Mouse (Mus musculus) small intestine, adult 2 months (tissue): Measurements from ENCODE around the gene Spata1. TPM values are rescaled to one million over a fixed set of nuclear protein-coding genes. Genes with fewer than 3 reads are reported as not detected.

Experiments
- H3K27ac ChIP-seq: fragments of 200-500 bp; 2 replicates; pipeline ENCODE4 v1.5.1; 2012; ENCODE audit warnings: low read depth, low read length, control low read depth, inconsistent platforms; ENCODE audit not compliant: insufficient read depth
- H3K27me3 ChIP-seq: fragments of 200-500 bp; 2 replicates; pipeline ENCODE4 v1.6.1; 2012; ENCODE audit warnings: mild to moderate bottlenecking, moderate library complexity, low read length, inconsistent platforms; ENCODE audit not compliant: control insufficient read depth, insufficient read depth
- H3K36me3 ChIP-seq: fragments of 200-500 bp; 2 replicates; pipeline ENCODE4 v1.6.1; 2012; ENCODE audit warnings: mild to moderate bottlenecking, low read length, control low read depth, inconsistent platforms; ENCODE audit not compliant: control insufficient read depth, insufficient read depth
- H3K4me1 ChIP-seq: fragments of 200-500 bp; 2 replicates; pipeline ENCODE4 v1.6.1; 2012; ENCODE audit warnings: low read length, inconsistent platforms, mixed read lengths; ENCODE audit not compliant: control insufficient read depth, insufficient read depth, insufficient read length
- H3K4me3 ChIP-seq: fragments of 200-500 bp; 2 replicates; pipeline ENCODE4 v1.5.1; 2012; ENCODE audit warnings: low read depth, mild to moderate bottlenecking, control low read depth, inconsistent platforms, low read length, moderate library complexity
- CTCF ChIP-seq: fragments of 200-500 bp; IDR thresholded peaks from 2 replicates; pipeline ENCODE4 v1.5.1; 2012; ENCODE audit warnings: low read depth, mild to moderate bottlenecking, control low read depth, inconsistent platforms, low read length, moderate library complexity, mixed read lengths; ENCODE audit not compliant: insufficient replicate concordance, insufficient read length; ENCODE audit errors: extremely low read depth
- POLR2A ChIP-seq: fragments of 200-500 bp; IDR thresholded peaks from 2 replicates; pipeline ENCODE4 v1.6.1; 2012; ENCODE audit warnings: low read depth, mild to moderate bottlenecking, control low read depth, inconsistent platforms, low read length, moderate library complexity
- whole genome bisulfite sequencing: fragments of 180-500 bp; shearing (Covaris S2); methylation state at CpG from one replicate; pipeline ENCODE4 v1.1.7; 2018; 5-methylcytosine and 5-hydroxymethylcytosine counted together
- polyA plus RNA-seq: library from polyadenylated mRNA; depleted of rRNA; stranded (reverse); fragments of >200 nt; gene quantifications from 2 replicates; pipeline ENCODE4 v1.2.3, GENCODE M21; 2012; rRNA removed

Gene Spata1
- 0.11 and 0.19 TPM in 2 replicates for polyA plus RNA-seq

DNA sequence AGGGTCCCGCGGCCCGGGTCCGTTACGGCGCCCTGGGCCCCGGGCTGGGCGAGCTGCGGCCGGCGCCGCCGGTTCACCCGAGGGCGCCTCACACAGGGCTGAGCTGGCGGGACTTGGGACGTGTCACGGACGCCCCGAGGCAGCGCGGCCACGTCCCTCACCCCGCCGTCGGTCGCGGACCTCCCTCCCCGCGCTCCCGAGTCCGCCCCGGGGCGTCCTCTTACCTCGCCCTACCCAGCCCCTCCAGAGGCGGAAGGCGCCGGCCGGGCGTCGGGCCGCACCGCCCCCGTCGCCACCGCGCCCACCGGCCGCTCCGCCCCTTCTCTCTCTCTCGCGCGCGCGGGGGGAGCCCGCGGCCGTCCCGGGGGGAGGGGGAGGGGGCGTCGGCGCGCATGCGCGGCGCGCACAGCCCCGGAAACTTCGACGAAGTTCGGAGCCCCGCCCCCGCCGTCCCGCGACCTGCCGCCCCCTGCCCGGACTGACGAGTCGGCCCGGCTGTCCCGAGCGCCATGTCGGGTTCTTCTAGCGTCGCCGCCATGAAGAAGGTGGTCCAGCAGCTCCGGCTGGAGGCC, at the start of gene Spata1, which contains the start of gene Gng5:
Gene Spata1 (minus strand): TSS at position 323 of the 572 bp plus-strand sequence.
Gene Gng5 (plus strand): TSS at position 377 of the 572 bp plus-strand sequence.
- Histone ChIP-seq H3K36me3 (peaks cover 9% of the 10 kb centered on the region), H3K4me3 (peak within 1 kb of the TSS; percentile 96), H3K4me1 (no peaks in the 10 kb centered on the region), H3K27me3 (no peaks in the 10 kb centered on the region), H3K27ac (peak within 1 kb of the TSS; percentile 87)
- TF ChIP-seq POLR2A (peak; percentile 69), CTCF (no peak)
- WGBS, result under 1% methylated on average over 76 of the region's 88 CpGs

DNA sequence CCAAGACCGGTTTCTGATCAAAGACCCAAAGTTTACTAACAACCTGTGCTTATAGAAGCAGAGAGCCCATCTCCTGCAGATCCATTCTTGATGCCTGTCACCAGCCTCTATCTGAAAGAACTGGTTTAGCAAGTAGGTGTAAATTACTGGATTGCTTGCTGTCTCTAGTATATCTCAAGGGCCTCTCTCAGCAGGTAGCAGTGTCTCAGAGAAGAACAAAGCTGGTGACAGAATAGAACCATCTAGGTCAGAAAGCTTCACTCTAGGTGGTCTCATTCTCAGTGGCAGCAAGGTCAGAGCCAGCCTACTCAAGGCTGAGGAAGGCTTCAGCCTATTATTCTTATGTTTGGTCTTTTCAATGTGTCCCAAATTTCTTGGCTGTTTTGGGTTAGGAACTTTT, 44.1 kb upstream of the Spata1 start:
- no peak overlapping the region for H3K4me3 ChIP-seq
- no peaks in the 10 kb centered on the region for H3K36me3 ChIP-seq
- no peak overlapping the region for H3K27ac ChIP-seq
- WGBS, result 31% methylated on average over 1 of the region's 1 CpGs
- TF ChIP-seq POLR2A (no peak), CTCF (no peak)
- H3K4me1 ChIP-seq, result no peaks in the 10 kb centered on the region
- H3K27me3 ChIP-seq, result no peaks in the 10 kb centered on the region

DNA sequence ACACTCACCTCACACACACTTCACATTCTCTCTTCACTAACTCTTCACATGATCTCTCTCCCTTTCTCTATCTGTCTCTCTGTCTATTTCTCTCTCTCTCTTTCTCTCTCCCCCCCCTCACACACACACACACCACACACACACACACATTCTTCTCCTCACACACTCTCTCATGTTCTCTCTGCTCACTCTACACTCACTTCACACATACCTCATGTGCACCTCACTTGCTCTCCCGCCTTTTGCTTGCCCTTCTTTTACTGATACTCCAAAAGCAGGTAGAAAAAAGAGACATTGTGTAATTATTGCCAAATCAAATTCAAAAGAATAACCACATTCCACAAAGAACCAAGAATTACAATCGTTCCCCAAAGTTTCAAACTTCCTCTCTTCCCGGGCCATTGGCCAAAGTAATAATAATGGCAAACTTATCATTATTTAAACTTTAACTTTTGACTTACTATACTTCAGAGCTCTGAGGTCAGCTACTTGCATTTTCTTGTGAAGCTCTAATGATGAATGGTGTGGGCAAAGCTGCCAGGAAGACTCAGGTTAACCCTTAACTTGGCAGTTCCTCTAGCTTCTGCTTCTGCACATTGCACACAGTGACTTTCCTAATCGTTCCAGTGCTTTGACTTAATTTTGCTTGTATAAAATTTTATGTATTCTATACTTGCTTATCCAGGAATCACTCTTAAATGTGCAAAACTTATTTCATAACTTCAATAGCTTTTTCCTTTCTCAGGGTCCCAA, 41.1 kb upstream of the Spata1 start:
- Histone ChIP-seq H3K4me1 (no peaks in the 10 kb centered on the region), H3K27me3 (no peaks in the 10 kb centered on the region), H3K4me3 (no peak overlapping the region), H3K27ac (no peak overlapping the region), H3K36me3 (no peaks in the 10 kb centered on the region)
- 28% methylated on average over 4 of the region's 4 CpGs for WGBS
- TF ChIP-seq POLR2A (no peak), CTCF (no peak)

DNA sequence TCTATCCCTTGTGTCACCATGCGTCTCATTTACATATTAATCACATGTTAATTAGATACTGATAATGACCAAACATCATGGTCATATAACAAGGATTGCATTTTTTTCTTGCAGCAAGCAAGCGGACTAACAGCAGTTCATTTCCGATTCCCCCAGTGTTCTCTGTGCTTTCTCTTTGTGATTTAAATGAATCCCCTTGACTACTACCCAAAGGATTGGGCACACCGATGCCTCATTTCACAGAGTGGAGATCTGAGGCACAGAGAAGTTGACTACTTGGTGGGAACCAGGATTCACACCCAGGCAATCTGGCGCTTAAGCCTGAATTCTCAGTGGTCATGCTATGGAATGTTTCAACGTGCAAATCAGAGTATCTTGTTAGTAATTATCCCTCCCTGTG, 35.4 kb upstream of the Spata1 start:
- Histone ChIP-seq H3K4me1 (no peaks in the 10 kb centered on the region), H3K27me3 (no peaks in the 10 kb centered on the region), H3K4me3 (no peak overlapping the region), H3K36me3 (no peaks in the 10 kb centered on the region), H3K27ac (no peak overlapping the region)
- 73% methylated on average over 6 of the region's 6 CpGs for WGBS
- TF ChIP-seq CTCF (no peak), POLR2A (no peak)

DNA sequence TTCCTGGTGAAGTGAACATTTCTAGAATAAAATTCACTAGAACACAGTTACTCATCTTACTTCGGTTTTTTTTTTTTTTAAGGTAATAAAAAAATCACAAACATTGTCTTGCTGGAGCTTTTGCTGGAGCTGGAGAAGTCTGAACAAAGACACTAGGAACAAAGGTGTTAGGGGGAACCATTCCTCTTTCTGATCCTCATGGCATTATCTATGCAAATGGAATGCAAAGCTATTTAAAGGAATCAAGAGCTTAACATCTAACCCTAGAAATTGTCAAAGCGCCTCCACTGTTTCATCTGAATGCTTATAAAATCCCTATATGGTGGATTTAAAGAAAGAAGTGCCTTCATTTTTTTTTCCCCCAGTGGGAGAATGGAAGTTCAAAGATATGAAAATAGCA, 28.8 kb upstream of the Spata1 start:
- no peaks in the 10 kb centered on the region for H3K4me1 ChIP-seq
- H3K27me3 ChIP-seq, result no peaks in the 10 kb centered on the region; the same call in 1 of the 2 replicates
- no peak overlapping the region for H3K4me3 ChIP-seq
- no peak overlapping the region for H3K27ac ChIP-seq
- TF ChIP-seq POLR2A (no peak), CTCF (no peak)
- no peaks in the 10 kb centered on the region for H3K36me3 ChIP-seq
- WGBS, result 59% methylated on average over 2 of the region's 2 CpGs

DNA sequence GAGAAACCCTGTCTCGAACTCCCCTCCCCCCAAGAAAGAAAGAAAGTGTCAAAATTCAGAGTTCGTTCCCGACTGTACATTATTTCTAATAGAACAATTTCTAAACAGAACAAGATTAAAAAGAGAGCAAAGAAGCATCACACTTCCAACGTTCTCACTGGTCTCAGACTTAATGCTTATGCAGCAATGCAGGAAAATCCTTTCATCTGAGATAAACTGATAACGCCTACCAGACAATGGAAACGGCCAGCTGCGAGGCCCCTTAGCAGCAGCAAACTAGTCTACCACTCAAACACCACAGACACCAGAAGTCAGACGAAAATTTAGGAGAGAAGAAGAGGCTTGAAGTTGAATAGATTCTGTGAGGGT, 22.1 kb upstream of the Spata1 start:
- TF ChIP-seq CTCF (no peak), POLR2A (no peak)
- peaks cover 15% of the 10 kb centered on the region for H3K36me3 ChIP-seq
- 12% methylated on average over 8 of the region's 8 CpGs for WGBS
- no peaks in the 10 kb centered on the region for H3K4me1 ChIP-seq
- H3K4me3 ChIP-seq, result peak overlapping the region; percentile 92
- H3K27ac ChIP-seq, result peak overlapping the region; percentile 76
- no peaks in the 10 kb centered on the region for H3K27me3 ChIP-seq
